Comparison of ENCODE assay signal across 9 mouse cellular contexts in the genomic region with DNA sequence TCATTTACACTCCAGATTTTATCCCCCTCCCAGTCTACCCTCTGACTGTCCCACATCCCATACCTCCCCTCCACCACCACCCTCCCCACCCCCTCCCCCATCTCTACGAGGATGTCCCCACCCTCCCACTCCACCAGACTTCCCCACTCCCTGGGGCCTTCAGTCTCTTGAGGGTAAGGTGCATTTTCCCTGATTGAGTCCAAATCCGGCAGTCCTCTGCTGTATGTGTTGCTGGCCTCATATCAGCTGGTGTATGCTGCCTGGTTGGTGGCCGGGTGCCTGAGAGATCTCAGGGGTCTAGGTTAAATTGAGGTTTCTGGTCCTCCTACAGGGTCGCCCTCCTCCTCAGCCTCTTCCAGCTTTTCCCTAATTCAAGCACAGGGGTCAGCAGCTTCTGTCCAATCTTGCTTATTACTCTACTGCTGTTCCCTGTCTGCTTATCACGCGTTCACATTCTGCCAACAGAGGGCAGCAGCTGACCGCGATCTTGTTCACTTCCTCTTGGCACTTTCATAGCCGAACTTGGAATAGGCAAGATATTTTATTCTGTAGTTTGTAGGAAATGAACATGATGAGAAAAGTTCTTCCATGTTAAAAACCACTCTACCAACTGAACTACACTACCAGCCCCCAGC. TPM values are rescaled to one million over a fixed set of nuclear protein-coding genes. Genes with fewer than 3 reads are reported as not detected.
DNase-seq lines count a peak whose midpoint lies in the region; ATAC-seq and TF ChIP-seq lines count a peak whose summit lies in the region.
"Had no signal": no experiment of that assay in that cellular context is flagged by ENCODE, and none has a peak within 500 bp of the region (broad histone marks: within the 10 kb centered on the region; RNA-seq: fewer than 3 reads in every experiment).

No protein-coding gene starts in this region.

- H3K27ac ChIP-seq in ES-E14 (ENCODE audit: insufficient read depth, low read depth, low read length, poor library complexity, severe bottlenecking) = no peak overlapping the region
- H3K27ac ChIP-seq in forebrain, embryonic 15.5 days (replicated peaks) = no peak overlapping the region
- H3K27ac ChIP-seq in lung, embryonic 14.5 days (ENCODE audit: low read depth) = no peak overlapping the region
- H3K27ac ChIP-seq: heart, embryonic 15.5 days had no signal

- H3K9me3 ChIP-seq in ES-E14 (ENCODE audit: control insufficient read depth, insufficient read depth, low read depth, low read length) = no peaks in the 10 kb centered on the region
- no peaks in the 10 kb centered on the region for H3K9me3 ChIP-seq in forebrain, embryonic 15.5 days
- no peaks in the 10 kb centered on the region for H3K9me3 ChIP-seq in lung, embryonic 14.5 days (ENCODE audit: low read depth, low read length)
- H3K9me3 ChIP-seq: heart, embryonic 15.5 days had no signal

- no peaks in the 10 kb centered on the region for H3K36me3 ChIP-seq in ES-E14 (ENCODE audit: control insufficient read depth, insufficient read depth, low read length, poor library complexity, severe bottlenecking)
- no peaks in the 10 kb centered on the region for H3K36me3 ChIP-seq in forebrain, embryonic 15.5 days
- H3K36me3 ChIP-seq in lung, embryonic 14.5 days (ENCODE audit: insufficient read depth) = no peaks in the 10 kb centered on the region
- H3K36me3 ChIP-seq: heart, embryonic 15.5 days had no signal

- no peak overlapping the region for H3K4me2 ChIP-seq in forebrain, embryonic 15.5 days (replicated peaks)
- no peak overlapping the region for H3K4me2 ChIP-seq in lung, embryonic 14.5 days
- H3K4me2 ChIP-seq: heart, embryonic 15.5 days had no signal

- no peaks in the 10 kb centered on the region for H3K4me1 ChIP-seq in ES-E14 (ENCODE audit: control insufficient read depth in 2 of 2, insufficient read depth in 2 of 2, low read length in 2 of 2, poor library complexity in 1 of 2)
- no peaks in the 10 kb centered on the region for H3K4me1 ChIP-seq in forebrain, embryonic 15.5 days
- H3K4me1 ChIP-seq in lung, embryonic 14.5 days (ENCODE audit: insufficient read depth) = no peaks in the 10 kb centered on the region
- H3K4me1 ChIP-seq: heart, embryonic 15.5 days had no signal

- H3K4me3 ChIP-seq in ES-E14 (ENCODE audit: insufficient read depth in 1 of 2, low read depth in 1 of 2, low read length in 2 of 2, poor library complexity in 1 of 2, severe bottlenecking in 1 of 2) = no peak overlapping the region
- H3K4me3 ChIP-seq in forebrain, embryonic 15.5 days = no peak overlapping the region
- H3K4me3 ChIP-seq in lung, embryonic 14.5 days (ENCODE audit: low read depth, low read length) = no peak overlapping the region
- H3K4me3 ChIP-seq: heart, embryonic 15.5 days had no signal

- in situ Hi-C loops in ES-E14 (cut with MboI; ENCODE audit: low sequenced_read_pairs in 2 of 2, unreplicated experiment in 2 of 2) = loop anchor here (5.0 to 25.0 kb wide), 2 partner anchors 148 to 553 kb away; no protein-coding TSS in a partner anchor

- ATAC-seq in cerebellum, adult (ENCODE audit: insufficient number of reproducible peaks, low FRiP score, low TSS enrichment) = peak; percentile 56; the same call in 1 of the 2 replicates
- ATAC-seq in forebrain, embryonic 15.5 days (replicated peaks) = peak; percentile 55
- peak; percentile 80 to 86 for ATAC-seq in hematopoietic stem cell, adult 5-6 weeks (replicated peaks in 1 of 2; ENCODE audit: insufficient read depth in 1 of 2, low FRiP score in 2 of 2, low TSS enrichment in 1 of 2, low read depth in 1 of 2, poor library complexity in 2 of 2, severe bottlenecking in 2 of 2)
- peak; percentile 73 for ATAC-seq in lung, embryonic 14.5 days (ENCODE audit: insufficient read depth)

- no peak overlapping the region for H3K9ac ChIP-seq in ES-E14 (ENCODE audit: insufficient read depth, low read depth, low read length, poor library complexity, severe bottlenecking)
- no peak overlapping the region for H3K9ac ChIP-seq in forebrain, embryonic 15.5 days (replicated peaks)
- H3K9ac ChIP-seq in lung, embryonic 14.5 days = no peak overlapping the region
- H3K9ac ChIP-seq: heart, embryonic 15.5 days had no signal

- H3K27me3 ChIP-seq in forebrain, embryonic 15.5 days = 0 out of 2 replicates have a peak, but pooled peaks cover 3% of the 10 kb centered on the region
- H3K27me3 ChIP-seq in lung, embryonic 14.5 days (ENCODE audit: insufficient read depth, low read length) = no peaks in the 10 kb centered on the region

- 18% methylated on average over 9 of the region's 9 CpGs for WGBS in forebrain, embryonic 15.5 days
- WGBS in lung, embryonic 14.5 days = 13% methylated on average over 9 of the region's 9 CpGs

- DNase-seq in ES-E14 (ENCODE audit: low read depth, low spot score) = peak; percentile 52
- peak; percentile 48 to 86 for DNase-seq in layer of hippocampus, adult 18-20 months (ENCODE audit: low spot score in 2 of 2)
- peak; percentile 93 for DNase-seq in lung, embryonic 14.5 days
- DNase-seq in ovary, postnatal 14 days (ENCODE audit: low spot score) = peak; percentile 69
- peak; percentile 33 to 68 for DNase-seq in thymus, postnatal 10 days (ENCODE audit: low spot score in 2 of 2)

- TF ChIP-seq CTCF in lung, embryonic 14.5 days (IDR thresholded peaks at IDR 0.05; ENCODE audit: low read depth) = peak; percentile 86

TF ChIP-seq in ES-E14, 5 proteins besides CTCF, POLR2A, EP300 and RAD21:
- no peak for TF ChIP-seq HCFC1 (IDR thresholded peaks at IDR 0.05; ENCODE audit: borderline replicate concordance, insufficient read depth, low read length)
- TF ChIP-seq ZC3H11A (IDR thresholded peaks at IDR 0.05; ENCODE audit: borderline replicate concordance, low read depth, low read length) = peak; percentile 57; the same call in 1 of the 2 replicates
- no peak for TF ChIP-seq CHD2 (IDR thresholded peaks at IDR 0.05; ENCODE audit: low read depth, low read length)
- no peak for TF ChIP-seq ZNF384 (IDR thresholded peaks at IDR 0.05; ENCODE audit: low read depth, low read length)
- TF ChIP-seq MAFK (IDR thresholded peaks at IDR 0.05; ENCODE audit: insufficient read depth, low read depth, low read length) = no peak

RNA-seq across cellular contexts. Expression of gene Aco1, which starts 8.3 kb away (rescaled TPM):
- 23.9 and 29.0 TPM in 2 replicates for total RNA-seq in ES-E14 (2012; rRNA removed)
- 51.8 and 53.0 TPM in 2 replicates for polyA plus RNA-seq in forebrain, embryonic 15.5 days (2015; fragmentation: Nextera tagmentation; extraction: Ambion mirVana)
- total RNA-seq in hematopoietic stem cell, adult 5-6 weeks (2017) = 23.7 and 25.0 TPM in 2 replicates
- total RNA-seq in layer of hippocampus, adult 18-20 months (2021) = 10 to 100 TPM; 23.7 to 24.5 TPM
- polyA plus RNA-seq in lung, embryonic 14.5 days (2014; fragmentation: Nextera tagmentation; extraction: Ambion mirVana) = 60.1 and 63.4 TPM in 2 replicates
